Mouse (Mus musculus) thymus, adult 2 months (tissue): ENCODE data around the gene Fbxl3. TPM values are rescaled to one million over a fixed set of nuclear protein-coding genes. Genes with fewer than 3 reads are reported as not detected.

Experiments
- DNase-seq: peaks from one replicate; pipeline ENCODE4 v3.0.0; 2021
- H3K27ac ChIP-seq: fragments of 200-500 bp; 2 replicates; pipeline ENCODE4 v1.5.1; 2012; ENCODE audit warnings: low read length, control low read depth; ENCODE audit not compliant: control insufficient read depth, insufficient read depth
- H3K27me3 ChIP-seq: fragments of 200-500 bp; 2 replicates; pipeline ENCODE4 v1.6.1; 2012; ENCODE audit warnings: mild to moderate bottlenecking, low read length, moderate library complexity, mixed read lengths; ENCODE audit not compliant: control insufficient read depth, insufficient read depth
- H3K36me3 ChIP-seq: fragments of 200-500 bp; 2 replicates; pipeline ENCODE4 v1.6.1; 2012; ENCODE audit warnings: mild to moderate bottlenecking, low read length, moderate library complexity; ENCODE audit not compliant: control insufficient read depth, insufficient read depth
- H3K4me1 ChIP-seq: fragments of 200-500 bp; replicated peaks from 2 replicates; pipeline ENCODE4 v1.6.1; 2012; ENCODE audit warnings: low read length; ENCODE audit not compliant: control insufficient read depth, insufficient read depth
- H3K4me3 ChIP-seq: fragments of 200-500 bp; 2 replicates; pipeline ENCODE4 v1.5.1; 2012; ENCODE audit warnings: mild to moderate bottlenecking, low read length, control low read depth, moderate library complexity; ENCODE audit not compliant: control insufficient read depth, insufficient read depth
- CTCF ChIP-seq: fragments of 200-500 bp; IDR thresholded peaks from 2 replicates; pipeline ENCODE4 v1.5.1; 2012; ENCODE audit warnings: mild to moderate bottlenecking, control low read depth, low read length, moderate library complexity, borderline replicate concordance; ENCODE audit not compliant: control insufficient read depth, poor library complexity, insufficient read depth; ENCODE audit errors: extremely low read depth
- POLR2A ChIP-seq: fragments of 200-500 bp; IDR thresholded peaks from 2 replicates; pipeline ENCODE4 v1.6.1; 2012; ENCODE audit warnings: mild to moderate bottlenecking, low read length, control low read depth, moderate library complexity; ENCODE audit not compliant: control insufficient read depth, poor library complexity, insufficient read depth; ENCODE audit errors: extremely low read depth
- WGBS: fragments of 180-500 bp; shearing (Covaris S2); methylation state at CpG from one replicate; pipeline ENCODE4 v1.1.7; 2018; 5-methylcytosine and 5-hydroxymethylcytosine counted together
- polyA plus RNA-seq: library from polyadenylated mRNA; depleted of rRNA; stranded (reverse); fragments of >200 nt; gene quantifications from 2 replicates; pipeline ENCODE4 v1.2.3, GENCODE M21; 2012

The Fbxl3 gene
- polyA plus RNA-seq, 1 experiment, result 113 TPM

DNA sequence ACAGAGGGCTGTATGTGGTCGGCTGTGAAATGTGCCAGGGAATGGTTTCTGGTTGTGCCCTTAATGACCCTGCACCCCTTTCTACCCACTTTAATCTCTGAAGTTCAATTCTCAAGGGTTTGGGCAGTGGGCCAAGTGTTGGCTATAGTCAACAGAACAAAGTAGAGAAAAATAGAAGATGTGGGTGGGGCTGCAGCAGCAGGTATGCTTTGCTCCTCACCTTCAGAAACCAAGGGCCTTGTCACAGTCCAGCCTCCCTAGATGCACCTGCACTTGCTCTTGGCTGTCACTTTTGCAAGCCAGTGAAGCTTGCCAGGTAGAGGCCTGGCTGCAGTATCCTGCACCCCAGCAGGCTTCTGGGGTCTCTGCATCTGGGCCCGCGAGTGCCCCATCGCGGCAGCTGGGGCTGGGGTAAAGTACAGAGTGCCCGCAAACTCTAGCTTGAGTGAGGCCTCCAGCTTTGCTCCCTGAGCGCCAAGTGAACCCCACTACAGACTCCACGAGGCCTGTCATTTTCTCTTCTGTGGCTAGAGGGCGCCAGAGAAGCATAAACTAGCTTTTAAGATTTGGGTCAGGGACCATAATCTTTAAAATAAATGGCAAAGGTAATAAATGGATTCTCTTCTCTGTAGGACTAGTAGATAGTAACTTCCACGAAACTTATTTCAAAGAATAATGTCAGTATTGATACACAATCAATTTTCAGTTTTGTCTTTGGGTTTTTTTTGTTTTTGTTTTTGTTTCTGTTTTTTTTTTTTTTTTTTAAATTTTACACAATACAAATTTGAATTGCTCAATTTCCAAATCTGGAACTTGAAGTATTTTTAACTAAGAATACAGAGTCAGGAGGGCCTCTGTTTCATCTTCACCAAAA, 33.8 kb downstream of the Fbxl3 start:
- peaks cover 8% of the 10 kb centered on the region; the same call in 1 of the 2 replicates for H3K4me1 ChIP-seq
- no peaks in the 10 kb centered on the region for H3K27me3 ChIP-seq
- peak; percentile 86 for DNase-seq
- H3K27ac ChIP-seq, result no peak overlapping the region
- TF ChIP-seq POLR2A (no peak), CTCF (peak; percentile 59; the same call in 1 of the 2 replicates)
- WGBS, result 12% methylated on average over 10 of the region's 10 CpGs
- no peak overlapping the region for H3K4me3 ChIP-seq
- H3K36me3 ChIP-seq, result no peaks in the 10 kb centered on the region

DNA sequence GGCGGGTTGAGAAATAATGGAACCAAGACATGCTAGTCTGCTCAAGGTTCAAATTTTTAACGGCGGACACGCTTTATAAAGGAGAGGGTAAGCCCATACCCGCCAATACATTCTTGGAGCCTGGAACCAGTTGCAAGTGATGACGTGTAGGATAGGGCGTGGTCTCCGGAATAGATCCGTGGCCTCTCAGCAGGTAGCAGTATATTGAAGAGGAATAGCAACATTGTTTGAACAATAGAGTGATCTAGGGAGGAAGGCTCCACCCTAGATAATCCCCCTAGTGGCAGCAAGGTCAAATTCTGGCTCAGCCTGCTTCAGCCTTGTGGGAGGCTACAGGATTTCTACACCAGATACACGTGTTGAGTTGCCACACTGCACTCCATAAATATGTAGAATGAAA, 39.9 kb downstream of the Fbxl3 start:
- no peaks in the 10 kb centered on the region for H3K27me3 ChIP-seq
- 87% methylated on average over 10 of the region's 10 CpGs for WGBS
- no peak for TF ChIP-seq POLR2A
- no peak for TF ChIP-seq CTCF

DNA sequence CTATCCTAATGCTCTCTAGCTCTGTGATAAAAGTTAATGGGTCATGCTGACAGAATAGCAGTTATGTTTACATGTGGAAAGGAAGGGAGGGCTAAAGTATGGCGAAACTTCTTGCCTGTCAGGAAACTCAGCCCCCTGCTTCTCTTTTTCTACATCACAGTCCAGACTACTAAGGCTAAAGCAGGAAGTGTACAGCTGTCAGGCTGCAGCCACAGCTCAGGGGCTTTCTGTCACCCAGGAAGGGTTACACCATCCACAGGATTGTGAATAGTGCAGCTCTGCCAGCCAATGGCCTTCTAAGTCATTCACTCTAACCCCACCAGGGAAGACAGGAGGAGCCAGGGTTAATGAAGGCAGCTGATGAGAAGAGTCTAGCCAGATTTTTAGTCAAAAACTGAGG, 40.4 kb downstream of the Fbxl3 start:
- DNase-seq, result no peak

More for the DNA sequence above, 39.9 kb downstream of the Fbxl3 start:
- H3K4me3 ChIP-seq, result no peak overlapping the region
- no peaks in the 10 kb centered on the region for H3K4me1 ChIP-seq
- H3K36me3 ChIP-seq, result no peaks in the 10 kb centered on the region
- no peak overlapping the region; the same call in 1 of the 2 replicates for H3K27ac ChIP-seq
- no peak for DNase-seq

DNA sequence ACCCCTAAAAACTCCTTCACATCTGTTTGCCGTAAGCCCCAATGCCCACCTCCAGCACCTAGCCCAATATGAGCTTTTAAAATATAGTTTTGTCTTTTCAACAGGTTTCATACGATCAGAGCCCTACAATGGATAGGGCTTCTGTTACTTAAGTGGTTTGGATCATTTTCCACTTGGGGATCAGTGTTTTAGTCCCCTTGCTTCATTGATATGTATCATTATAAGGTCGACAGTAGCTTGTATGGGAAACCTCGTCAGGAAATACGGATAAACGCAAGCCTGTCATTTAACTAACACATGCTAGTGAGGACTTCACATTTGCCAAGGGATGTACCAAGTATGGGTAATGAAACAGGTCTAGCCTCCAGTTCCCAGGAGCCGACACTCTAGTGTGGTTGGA, 42.8 kb downstream of the Fbxl3 start:
- Histone ChIP-seq H3K27ac (no peak overlapping the region), H3K4me3 (no peak overlapping the region), H3K36me3 (no peaks in the 10 kb centered on the region), H3K4me1 (no peaks in the 10 kb centered on the region), H3K27me3 (no peaks in the 10 kb centered on the region)
- no peak for TF ChIP-seq CTCF
- TF ChIP-seq POLR2A, result no peak
- WGBS, result 98% methylated on average over 7 of the region's 7 CpGs
- no peak for DNase-seq

More for the DNA sequence above, 40.4 kb downstream of the Fbxl3 start:
- 21% methylated on average over 1 of the region's 1 CpGs for WGBS
- TF ChIP-seq POLR2A, result no peak
- TF ChIP-seq CTCF, result no peak
- Histone ChIP-seq H3K36me3 (no peaks in the 10 kb centered on the region), H3K4me1 (no peaks in the 10 kb centered on the region), H3K4me3 (no peak overlapping the region), H3K27ac (no peak overlapping the region), H3K27me3 (no peaks in the 10 kb centered on the region)

DNA sequence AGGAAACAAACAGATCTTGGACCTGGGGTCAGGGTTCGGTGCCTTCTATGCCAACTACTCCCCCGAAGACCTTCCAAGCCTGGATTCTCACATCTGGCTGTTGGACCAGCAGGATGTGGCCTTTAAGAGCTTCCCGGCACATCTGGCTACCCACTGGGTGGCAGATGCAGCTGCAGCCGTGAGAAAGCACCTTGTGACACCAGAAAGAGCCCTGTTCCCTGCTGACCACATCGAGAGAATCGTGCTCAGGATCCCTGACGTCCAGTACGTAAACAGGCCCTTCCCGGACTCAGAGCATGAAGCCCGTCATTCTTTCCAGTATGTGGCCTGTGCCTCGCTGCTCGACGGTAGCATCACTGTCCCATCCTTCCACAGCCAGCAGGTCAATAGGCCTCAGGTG, 44.6 kb downstream of the Fbxl3 start:
- WGBS, result 92% methylated on average over 13 of the region's 13 CpGs
- Histone ChIP-seq H3K4me3 (no peak overlapping the region), H3K27me3 (no peaks in the 10 kb centered on the region), H3K27ac (no peak overlapping the region), H3K36me3 (no peaks in the 10 kb centered on the region), H3K4me1 (no peaks in the 10 kb centered on the region)
- DNase-seq, result no peak
- TF ChIP-seq POLR2A (no peak), CTCF (no peak)

DNA sequence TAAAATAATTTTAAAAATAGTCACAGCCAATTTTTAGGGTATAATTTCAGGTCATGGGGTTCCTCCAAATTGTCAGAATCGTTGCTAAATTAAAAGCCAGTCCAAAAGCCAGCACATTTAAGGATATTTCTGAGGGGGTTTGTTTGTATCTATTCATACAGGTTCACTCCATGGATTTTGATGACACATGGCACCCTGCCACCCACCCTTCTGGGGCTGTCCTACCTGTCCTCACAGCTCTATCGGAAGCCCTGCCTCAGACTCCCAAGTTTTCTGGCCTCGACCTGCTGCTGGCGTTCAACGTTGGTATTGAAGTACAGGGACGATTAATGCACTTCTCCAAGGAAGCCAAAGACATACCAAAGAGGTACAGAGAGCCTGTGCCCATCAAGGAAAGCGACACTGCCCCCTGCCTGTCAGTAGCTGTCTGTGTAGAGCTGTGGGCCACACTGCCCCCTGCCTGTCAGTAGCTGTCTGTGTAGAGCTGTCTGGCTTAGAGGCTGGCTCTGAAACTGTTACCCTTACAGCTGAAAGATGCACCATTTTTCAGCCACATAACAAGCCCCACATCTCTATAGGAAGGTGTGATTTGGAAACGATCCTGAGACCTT, 48.1 kb downstream of the Fbxl3 start:
- Histone ChIP-seq H3K36me3 (no peaks in the 10 kb centered on the region), H3K27me3 (no peaks in the 10 kb centered on the region), H3K27ac (no peak overlapping the region), H3K4me1 (peaks cover 8% of the 10 kb centered on the region; the same call in 1 of the 2 replicates), H3K4me3 (no peak overlapping the region)
- TF ChIP-seq POLR2A (no peak), CTCF (peak; percentile 98)
- 24% methylated on average over 8 of the region's 8 CpGs for WGBS
- peak; percentile 86 for DNase-seq
